Mouse (Mus musculus) small intestine, adult 2 months (tissue): ENCODE results near the gene Pde8b.

Experiments used
- CTCF ChIP-seq: fragments of 200-500 bp; IDR thresholded peaks from 2 replicates; pipeline ENCODE4 v1.5.1; 2012; ENCODE audit warnings: low read depth, mild to moderate bottlenecking, control low read depth, inconsistent platforms, low read length, moderate library complexity, mixed read lengths; ENCODE audit not compliant: insufficient replicate concordance, insufficient read length; ENCODE audit errors: extremely low read depth
- POLR2A ChIP-seq: fragments of 200-500 bp; IDR thresholded peaks from 2 replicates; pipeline ENCODE4 v1.6.1; 2012; ENCODE audit warnings: low read depth, mild to moderate bottlenecking, control low read depth, inconsistent platforms, low read length, moderate library complexity

GRCm38 (mm10) chr13:95196106-95196705 lies 53.9 kb downstream of the Pde8b start:
- TF ChIP-seq CTCF (no peak), POLR2A (no peak)
